Mouse (Mus musculus) neural tube, embryonic 12.5 days (tissue): ENCODE measurements around the gene Man1c1. TPM values are rescaled to one million over a fixed set of nuclear protein-coding genes. Genes with fewer than 3 reads are reported as not detected.

Source experiments
- ATAC-seq: fragments of 200-750 bp; cut with Nextera tagmentation; 2 replicates; pipeline ENCODE4 v1.8.0; 2017; ENCODE audit warnings: low read depth, mild to moderate bottlenecking, moderate TSS enrichment, moderate library complexity; ENCODE audit not compliant: low FRiP score
- H3K27ac ChIP-seq: fragments of 300-500 bp; sonication (generic); 2 replicates; pipeline ENCODE4 v1.5.1; 2016
- H3K27me3 ChIP-seq: fragments of 300-500 bp; sonication (generic); replicated peaks from 2 replicates; pipeline ENCODE4 v1.6.1; 2016; ENCODE audit warnings: mild to moderate bottlenecking
- H3K36me3 ChIP-seq: fragments of 300-500 bp; sonication (generic); 2 replicates; pipeline ENCODE4 v1.6.1; 2016; ENCODE audit warnings: mild to moderate bottlenecking
- H3K4me1 ChIP-seq: fragments of 300-500 bp; sonication (generic); 2 replicates; pipeline ENCODE4 v1.6.1; 2016
- H3K4me2 ChIP-seq: fragments of 300-500 bp; sonication (generic); replicated peaks from 2 replicates; pipeline ENCODE4 v1.6.1; 2016; ENCODE audit warnings: mild to moderate bottlenecking
- H3K4me3 ChIP-seq: fragments of 300-500 bp; sonication (generic); 2 replicates; pipeline ENCODE4 v1.5.1; 2016
- H3K9ac ChIP-seq: fragments of 300-500 bp; sonication (generic); 2 replicates; pipeline ENCODE4 v1.6.1; 2016; ENCODE audit warnings: mild to moderate bottlenecking
- H3K9me3 ChIP-seq: fragments of 300-500 bp; sonication (generic); 2 replicates; pipeline ENCODE4 v1.6.1; 2016; ENCODE audit warnings: mild to moderate bottlenecking
- WGBS: fragments of 180-500 bp; shearing (Covaris S2); methylation state at CpG from one replicate; pipeline ENCODE4 v1.1.7; 2016; 5-methylcytosine and 5-hydroxymethylcytosine counted together
- polyA plus RNA-seq: library from polyadenylated mRNA; unstranded; fragments of >200 nt; fragmentation: Nextera tagmentation; extraction: Ambion mirVana; gene quantifications from 2 replicates; pipeline ENCODE4 v1.2.1, GENCODE M21; 2016

Gene Man1c1
- polyA plus RNA-seq, 1 experiment from 2014 or later, result 6.3 TPM

DNA sequence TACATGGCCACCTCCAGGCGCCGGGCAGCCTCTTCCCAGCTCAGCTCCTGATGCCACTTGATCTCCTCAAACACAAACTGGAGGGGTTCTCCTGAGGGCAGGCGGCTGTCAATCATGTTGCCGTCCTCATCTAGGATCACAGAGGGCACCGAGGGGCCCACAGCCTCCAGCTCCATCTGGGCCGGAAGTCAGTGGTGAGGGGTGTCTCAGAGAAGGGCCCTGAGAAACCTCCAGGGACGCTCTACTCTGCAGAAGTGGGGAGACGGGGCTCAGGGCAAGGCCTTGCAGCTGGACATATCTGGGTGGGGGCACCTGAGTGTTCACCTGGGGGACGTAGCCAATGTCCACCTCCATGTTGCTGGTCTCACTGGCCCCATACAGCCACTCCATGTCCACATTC, 161.4 kb downstream of the Man1c1 start:
- no peak overlapping the region for H3K9ac ChIP-seq
- H3K36me3 ChIP-seq, result peaks cover 86% of the 10 kb centered on the region
- no peak overlapping the region for H3K27ac ChIP-seq
- H3K4me2 ChIP-seq, result no peak overlapping the region
- H3K9me3 ChIP-seq, result no peaks in the 10 kb centered on the region
- 94% methylated on average over 9 of the region's 9 CpGs for WGBS
- no peak overlapping the region for H3K4me3 ChIP-seq
- peaks cover 10% of the 10 kb centered on the region for H3K4me1 ChIP-seq
- no peaks in the 10 kb centered on the region; the same call in 1 of the 2 replicates for H3K27me3 ChIP-seq
- no peak for ATAC-seq

DNA sequence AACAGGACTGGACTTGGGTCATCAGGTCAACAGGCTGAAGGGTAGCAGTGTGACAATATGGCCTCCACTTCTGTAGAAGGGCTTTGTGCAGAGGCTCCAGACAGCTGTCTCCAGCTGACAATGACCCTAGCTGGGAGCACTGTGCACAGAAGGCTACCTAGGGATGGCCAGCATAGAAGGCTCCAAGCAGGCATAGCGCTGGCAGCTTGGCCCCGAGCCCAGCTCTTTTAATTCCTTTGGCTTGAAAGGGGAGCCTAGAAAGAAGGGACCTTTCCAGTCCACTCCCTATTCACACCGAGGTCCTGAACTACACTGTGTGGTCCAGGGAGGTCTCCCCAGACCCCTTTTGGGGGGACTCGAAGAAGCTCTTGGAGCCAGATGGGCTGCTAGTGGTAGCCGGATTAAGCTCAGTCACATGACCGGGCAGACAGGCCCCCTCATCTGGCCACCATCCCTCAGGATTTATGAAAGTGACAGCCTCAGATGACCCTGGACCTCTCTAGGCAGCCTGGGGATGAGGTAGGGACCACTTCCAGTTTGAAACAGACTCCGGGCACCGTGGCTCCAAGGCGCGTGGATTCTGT, 165.0 kb downstream of the Man1c1 start:
- Histone ChIP-seq H3K27ac (no peak overlapping the region; the same call in 1 of the 2 replicates), H3K4me1 (peaks cover 12% of the 10 kb centered on the region), H3K9ac (no peak overlapping the region), H3K4me2 (no peak overlapping the region), H3K9me3 (no peaks in the 10 kb centered on the region), H3K36me3 (peaks cover 51% of the 10 kb centered on the region), H3K27me3 (no peaks in the 10 kb centered on the region; the same call in 1 of the 2 replicates), H3K4me3 (no peak overlapping the region)
- 91% methylated on average over 10 of the region's 10 CpGs for WGBS
- no peak for ATAC-seq

DNA sequence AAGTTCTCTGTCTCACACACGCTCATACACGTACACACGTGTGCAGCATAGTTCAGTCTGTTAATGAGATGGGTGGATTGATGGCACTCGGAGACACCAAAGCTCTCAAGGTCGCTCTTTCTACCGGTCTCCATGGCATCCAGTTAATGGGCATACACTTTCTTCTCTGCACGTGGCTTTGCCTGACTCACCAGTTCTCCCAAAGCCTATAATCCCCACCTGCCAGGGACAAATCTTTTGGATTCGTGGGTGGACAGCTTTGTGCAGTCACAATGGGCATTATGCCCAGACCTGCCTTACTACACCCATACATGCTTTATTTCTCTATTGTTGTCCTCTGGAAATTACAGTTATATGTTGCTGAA, 168.3 kb downstream of the Man1c1 start:
- peak; percentile 34 for ATAC-seq

DNA sequence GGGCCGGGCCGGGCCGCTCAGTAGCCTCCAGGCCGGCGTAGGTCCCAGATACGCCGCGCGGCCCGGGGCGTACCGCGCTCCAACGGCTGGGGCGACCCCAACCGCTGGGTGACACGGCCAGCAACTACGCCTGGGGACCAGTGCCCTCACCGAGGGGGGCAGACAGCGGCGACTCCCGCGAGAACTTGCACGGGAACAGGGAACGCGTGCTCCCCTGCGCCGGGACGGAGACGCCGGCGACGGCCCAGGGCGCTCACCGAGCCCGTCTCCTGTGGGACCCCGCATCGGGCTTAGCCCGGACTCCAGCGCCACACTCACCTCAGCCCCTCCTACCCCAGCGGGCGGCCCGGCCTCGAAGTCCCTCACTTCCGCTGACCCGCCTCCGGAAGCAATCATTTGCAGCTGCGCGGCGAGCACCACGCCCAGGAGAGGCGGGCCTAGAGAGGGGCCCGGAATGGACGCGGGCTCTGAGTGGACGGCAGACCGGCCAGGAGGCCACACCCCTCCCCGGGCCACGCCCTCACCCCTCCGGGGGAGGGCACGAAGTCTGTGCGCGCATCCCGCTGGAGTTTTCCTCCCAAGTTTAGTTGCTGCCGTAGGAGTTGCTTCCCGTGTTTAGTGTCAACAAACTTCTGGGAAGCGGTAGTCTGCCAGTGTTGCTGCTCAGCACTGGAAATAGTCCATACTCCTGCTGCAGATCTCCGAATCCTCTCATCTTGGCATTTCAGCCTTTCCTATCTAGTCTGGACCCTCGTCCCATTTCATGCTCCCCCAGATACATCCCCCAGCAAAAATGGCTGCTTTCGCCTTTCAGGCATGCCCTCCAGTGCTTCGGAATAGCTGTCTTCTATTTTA, 168.9 kb downstream of the Man1c1 start, which contains the start of gene Mtfr1l:
TSS of gene Mtfr1l (minus strand) at position 456 of the 855 bp plus-strand sequence.
- WGBS, result under 1% methylated on average over 71 of the region's 71 CpGs
- H3K27me3 ChIP-seq, result no peaks in the 10 kb centered on the region
- ATAC-seq, result peak; percentile 97
- peak within 1 kb of the TSS; percentile 90 for H3K4me3 ChIP-seq
- H3K4me2 ChIP-seq, result peak within 1 kb of the TSS; percentile 94
- no peaks in the 10 kb centered on the region for H3K9me3 ChIP-seq
- H3K9ac ChIP-seq, result peak within 1 kb of the TSS; percentile 84
- H3K4me1 ChIP-seq, result peaks cover 20% of the 10 kb centered on the region
- peaks cover 31% of the 10 kb centered on the region for H3K36me3 ChIP-seq
- H3K27ac ChIP-seq, result peak within 1 kb of the TSS; percentile 65

More for the DNA sequence above, 168.3 kb downstream of the Man1c1 start:
- 11% methylated on average over 8 of the region's 8 CpGs for WGBS
- H3K36me3 ChIP-seq, result peaks cover 31% of the 10 kb centered on the region
- H3K9ac ChIP-seq, result peak overlapping the region; percentile 44
- H3K4me3 ChIP-seq, result peak overlapping the region; percentile 90
- H3K9me3 ChIP-seq, result no peaks in the 10 kb centered on the region
- H3K4me2 ChIP-seq, result peak overlapping the region; percentile 94
- no peaks in the 10 kb centered on the region for H3K27me3 ChIP-seq
- peaks cover 20% of the 10 kb centered on the region for H3K4me1 ChIP-seq
- H3K27ac ChIP-seq, result no peak overlapping the region

DNA sequence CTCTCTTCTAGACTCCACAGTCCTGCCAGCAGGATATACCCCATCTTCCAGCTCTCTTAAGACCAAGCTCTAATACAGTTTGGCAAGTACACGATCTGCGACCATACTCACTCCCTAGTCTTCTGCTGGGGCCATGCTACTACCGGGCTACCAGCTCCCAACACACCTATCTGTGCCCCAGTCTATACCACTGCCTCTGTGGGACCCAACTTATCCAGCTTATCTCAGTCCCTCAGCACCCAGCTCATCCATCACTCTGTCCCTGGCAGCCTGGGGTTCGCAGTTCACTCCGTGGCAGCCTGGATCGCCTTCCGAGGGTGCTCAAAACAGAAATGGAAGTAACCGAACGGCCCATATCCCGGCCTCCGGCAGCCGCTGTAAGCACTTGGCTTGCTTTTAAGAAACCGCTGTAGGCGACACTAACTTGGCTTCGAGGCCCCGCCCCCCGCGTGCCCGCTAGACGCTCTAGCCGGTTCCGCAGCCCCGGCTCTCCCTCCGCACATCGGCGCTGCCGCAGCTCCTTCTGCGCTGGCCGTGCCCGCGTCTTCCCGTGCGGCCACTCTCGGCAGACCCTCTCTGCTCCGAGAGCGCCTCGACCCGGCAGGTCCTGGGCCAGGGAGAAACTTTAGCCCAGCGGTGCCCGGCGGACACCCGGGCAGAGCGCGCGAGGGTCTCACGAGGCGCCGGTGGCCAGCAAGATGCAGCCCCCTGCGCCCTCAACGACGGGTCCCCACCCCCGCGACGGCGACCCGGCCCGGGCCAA, 169.8 kb downstream of the Man1c1 start:
- Histone ChIP-seq H3K27me3 (no peaks in the 10 kb centered on the region), H3K36me3 (peaks cover 33% of the 10 kb centered on the region), H3K4me3 (peak overlapping the region; percentile 90), H3K9ac (peak overlapping the region; percentile 84), H3K27ac (peak overlapping the region; percentile 65), H3K4me1 (peaks cover 20% of the 10 kb centered on the region), H3K9me3 (no peaks in the 10 kb centered on the region), H3K4me2 (peak overlapping the region; percentile 94)
- WGBS, result under 1% methylated on average over 57 of the region's 57 CpGs
- peak; percentile 54; the same call in 1 of the 2 replicates for ATAC-seq

DNA sequence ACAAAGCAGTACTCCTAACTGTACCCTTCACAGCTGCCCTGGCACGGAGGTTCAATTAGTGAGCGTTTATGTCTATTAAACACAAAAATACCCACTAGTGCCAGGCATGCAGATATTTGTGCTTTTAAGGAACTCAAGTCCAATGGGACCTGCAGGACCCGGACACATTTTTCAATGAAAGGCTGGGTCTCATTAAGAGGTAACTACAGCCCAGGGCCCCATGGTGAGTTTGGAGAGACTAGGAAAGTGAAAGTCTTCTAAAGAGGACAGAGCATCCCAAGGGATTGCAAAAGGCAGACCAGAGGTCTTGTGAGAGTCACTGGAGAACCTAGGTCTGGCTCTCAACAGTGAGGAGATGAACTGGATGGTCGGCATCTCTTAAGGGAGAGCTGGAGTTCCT, 170.7 kb downstream of the Man1c1 start:
- Histone ChIP-seq H3K9ac (no peak overlapping the region), H3K36me3 (peaks cover 33% of the 10 kb centered on the region), H3K27me3 (no peaks in the 10 kb centered on the region), H3K9me3 (no peaks in the 10 kb centered on the region), H3K4me3 (no peak overlapping the region), H3K4me2 (peak overlapping the region; percentile 94), H3K27ac (no peak overlapping the region), H3K4me1 (peaks cover 20% of the 10 kb centered on the region)
- WGBS, result 85% methylated on average over 4 of the region's 4 CpGs
- no peak for ATAC-seq

DNA sequence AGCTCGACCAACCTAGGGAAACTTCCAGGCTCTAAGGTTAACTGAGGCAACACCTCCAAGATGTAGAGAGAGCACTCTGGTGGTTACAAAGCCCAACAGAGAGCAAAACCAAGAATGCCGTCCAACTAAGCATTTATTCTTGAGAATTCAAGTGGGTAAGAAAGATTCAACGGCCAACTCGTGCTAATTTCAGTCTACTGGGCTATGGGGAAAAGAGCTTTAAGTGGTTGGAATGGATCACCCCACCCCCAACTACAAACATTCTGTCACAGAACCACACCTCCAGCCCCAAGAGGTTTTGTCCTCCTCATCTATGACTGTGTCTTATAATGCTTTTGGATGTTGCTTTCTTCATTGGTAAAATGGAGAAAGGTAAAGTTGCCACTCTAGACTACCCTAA, 171.2 kb downstream of the Man1c1 start:
- 86% methylated on average over 4 of the region's 4 CpGs for WGBS
- H3K36me3 ChIP-seq, result peaks cover 34% of the 10 kb centered on the region

DNA sequence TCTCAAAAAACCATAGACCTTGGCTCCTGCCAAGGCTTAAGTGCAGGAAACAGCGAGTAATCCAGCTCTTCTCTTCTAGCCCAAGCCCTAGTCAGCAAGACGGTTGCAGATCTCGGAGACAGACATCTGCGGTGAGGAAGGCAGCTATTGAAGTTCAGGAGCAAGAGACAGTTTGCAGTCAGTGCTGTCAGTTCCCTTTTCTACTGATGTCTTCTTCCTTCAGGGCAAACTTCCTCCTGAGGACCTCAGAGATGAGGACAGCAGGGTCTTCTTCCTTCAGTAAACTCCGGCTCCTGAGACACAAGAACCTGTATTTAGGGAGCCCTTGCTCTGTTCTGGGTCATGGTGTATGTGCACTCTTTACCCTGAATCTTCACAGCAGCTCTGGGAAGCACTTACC, 177.9 kb downstream of the Man1c1 start:
- WGBS, result 89% methylated on average over 5 of the region's 5 CpGs
- Histone ChIP-seq H3K36me3 (peaks cover 68% of the 10 kb centered on the region), H3K9me3 (no peaks in the 10 kb centered on the region)

More for the DNA sequence above, 171.2 kb downstream of the Man1c1 start:
- H3K4me3 ChIP-seq, result no peak overlapping the region
- H3K9me3 ChIP-seq, result no peaks in the 10 kb centered on the region
- no peak for ATAC-seq
- no peak overlapping the region for H3K9ac ChIP-seq
- H3K4me1 ChIP-seq, result peaks cover 20% of the 10 kb centered on the region
- no peak overlapping the region for H3K27ac ChIP-seq
- H3K27me3 ChIP-seq, result no peaks in the 10 kb centered on the region
- H3K4me2 ChIP-seq, result no peak overlapping the region

DNA sequence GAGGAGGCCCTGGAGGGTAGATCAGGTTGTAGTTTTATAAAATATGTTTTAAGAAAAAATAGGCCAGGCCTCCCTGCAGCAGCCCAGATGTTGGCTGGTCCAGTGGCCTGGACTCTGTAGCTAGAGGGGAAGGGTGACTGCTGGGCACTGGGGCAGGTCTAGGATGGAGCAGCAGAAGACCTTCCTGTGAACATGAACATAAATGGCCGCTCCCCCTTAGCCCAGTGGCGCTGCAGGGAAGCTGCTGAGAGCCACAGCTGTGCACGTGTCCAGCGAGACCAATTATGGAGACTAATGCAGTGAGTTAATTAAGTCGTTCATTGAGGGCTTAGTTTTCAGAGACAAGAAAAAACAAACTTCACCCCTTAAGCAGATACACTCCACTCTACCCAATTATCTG, 178.3 kb downstream of the Man1c1 start:
- H3K27me3 ChIP-seq, result no peaks in the 10 kb centered on the region
- no peak overlapping the region for H3K4me2 ChIP-seq
- no peak overlapping the region for H3K4me3 ChIP-seq
- WGBS, result 69% methylated on average over 5 of the region's 5 CpGs
- H3K4me1 ChIP-seq, result no peaks in the 10 kb centered on the region
- ATAC-seq, result no peak
- H3K9me3 ChIP-seq, result no peaks in the 10 kb centered on the region
- no peak overlapping the region for H3K9ac ChIP-seq
- H3K36me3 ChIP-seq, result peaks cover 68% of the 10 kb centered on the region
- H3K27ac ChIP-seq, result no peak overlapping the region

More for the DNA sequence above, 177.9 kb downstream of the Man1c1 start:
- no peaks in the 10 kb centered on the region for H3K27me3 ChIP-seq
- no peak overlapping the region for H3K4me3 ChIP-seq
- no peak for ATAC-seq
- H3K9ac ChIP-seq, result no peak overlapping the region
- H3K4me1 ChIP-seq, result no peaks in the 10 kb centered on the region
- no peak overlapping the region for H3K4me2 ChIP-seq
- no peak overlapping the region for H3K27ac ChIP-seq

DNA sequence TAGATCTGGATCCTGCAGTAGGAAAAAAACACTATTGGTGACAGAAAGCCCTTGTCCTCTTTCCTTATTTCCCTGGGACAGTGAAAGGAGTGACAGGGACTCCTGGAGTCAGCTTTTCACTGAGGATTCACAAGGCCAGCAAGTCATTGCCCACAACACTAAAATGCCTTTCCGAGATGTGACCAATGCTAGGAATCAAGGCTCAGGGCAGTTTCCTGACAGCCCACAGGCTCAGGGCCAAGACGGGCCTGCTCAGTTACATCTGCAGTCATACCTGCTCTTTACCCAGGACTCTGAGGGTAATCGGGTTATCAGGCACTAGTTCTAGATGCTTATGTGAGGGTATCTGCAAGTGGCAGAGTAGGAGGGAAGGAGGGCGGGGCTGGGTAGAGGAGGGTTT, 180.6 kb downstream of the Man1c1 start:
- H3K27me3 ChIP-seq, result no peaks in the 10 kb centered on the region
- H3K36me3 ChIP-seq, result peaks cover 49% of the 10 kb centered on the region
- H3K27ac ChIP-seq, result no peak overlapping the region
- no peak overlapping the region for H3K9ac ChIP-seq
- no peak overlapping the region for H3K4me2 ChIP-seq
- no peaks in the 10 kb centered on the region for H3K4me1 ChIP-seq
- WGBS, result 88% methylated on average over 4 of the region's 4 CpGs
- no peaks in the 10 kb centered on the region for H3K9me3 ChIP-seq
- H3K4me3 ChIP-seq, result no peak overlapping the region
- no peak for ATAC-seq

DNA sequence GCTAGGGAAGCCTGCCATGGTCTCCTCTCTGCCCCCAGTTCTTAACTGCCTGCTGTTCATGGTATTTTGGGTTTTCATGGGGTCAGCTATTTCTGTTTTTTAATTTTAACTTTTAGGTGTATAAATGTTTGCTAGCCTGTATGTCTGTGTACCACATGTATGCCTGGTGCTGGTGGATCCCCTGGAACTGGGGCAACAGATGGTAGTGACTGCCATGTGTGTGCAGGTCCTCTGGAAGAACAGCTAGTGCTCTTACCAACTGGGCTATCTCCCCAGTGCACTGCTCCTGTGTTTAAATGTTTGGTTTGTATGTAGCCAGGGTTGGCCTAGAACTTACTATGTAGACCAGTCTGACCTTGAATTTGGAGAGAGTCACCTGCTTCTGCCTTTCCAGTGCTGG, 184.8 kb downstream of the Man1c1 start:
- ATAC-seq, result no peak
- Histone ChIP-seq H3K27me3 (no peaks in the 10 kb centered on the region), H3K9me3 (no peaks in the 10 kb centered on the region), H3K4me3 (no peak overlapping the region), H3K9ac (no peak overlapping the region), H3K4me2 (no peak overlapping the region), H3K27ac (no peak overlapping the region), H3K36me3 (peaks cover 20% of the 10 kb centered on the region), H3K4me1 (no peaks in the 10 kb centered on the region)

DNA sequence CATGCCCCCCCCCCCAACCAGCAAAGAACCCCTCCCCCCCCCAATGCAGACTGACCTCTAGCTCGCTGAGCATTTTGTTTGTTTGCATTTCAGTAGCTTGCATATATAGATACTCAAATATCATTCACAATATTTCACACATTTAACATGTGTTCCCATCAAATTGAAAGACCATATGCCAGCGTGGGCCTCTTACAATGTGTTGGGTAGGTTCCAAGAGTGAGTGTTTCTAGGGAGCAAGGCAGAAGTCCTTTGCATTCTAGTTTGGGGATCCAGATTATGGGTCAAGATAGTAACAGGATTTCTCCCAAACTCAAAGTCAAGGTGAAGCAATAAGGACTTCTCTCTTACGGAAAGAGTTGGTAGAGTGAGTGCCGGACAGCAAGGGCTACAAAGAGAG, 185.5 kb downstream of the Man1c1 start:
- 94% methylated on average over 4 of the region's 4 CpGs for WGBS
- H3K9me3 ChIP-seq, result no peaks in the 10 kb centered on the region
- peaks cover 14% of the 10 kb centered on the region for H3K36me3 ChIP-seq
- H3K27ac ChIP-seq, result no peak overlapping the region
- H3K27me3 ChIP-seq, result no peaks in the 10 kb centered on the region
- H3K4me3 ChIP-seq, result no peak overlapping the region
- no peak overlapping the region for H3K9ac ChIP-seq
- ATAC-seq, result no peak
- no peak overlapping the region for H3K4me2 ChIP-seq
- H3K4me1 ChIP-seq, result no peaks in the 10 kb centered on the region
